Mouse (Mus musculus) liver, postnatal 0 days (tissue): ENCODE results near the gene Limd2.

ENCODE experiments used
- CTCF ChIP-seq: sonication (generic); IDR thresholded peaks from 2 replicates; pipeline ENCODE4 v1.5.1; 2016; ENCODE audit warnings: antibody characterized with exemption, low read depth
- EP300 ChIP-seq: IDR thresholded peaks from 2 replicates; pipeline ENCODE4 v1.6.1; 2016; ENCODE audit warnings: antibody characterized with exemption, low read depth, mild to moderate bottlenecking

DNA sequence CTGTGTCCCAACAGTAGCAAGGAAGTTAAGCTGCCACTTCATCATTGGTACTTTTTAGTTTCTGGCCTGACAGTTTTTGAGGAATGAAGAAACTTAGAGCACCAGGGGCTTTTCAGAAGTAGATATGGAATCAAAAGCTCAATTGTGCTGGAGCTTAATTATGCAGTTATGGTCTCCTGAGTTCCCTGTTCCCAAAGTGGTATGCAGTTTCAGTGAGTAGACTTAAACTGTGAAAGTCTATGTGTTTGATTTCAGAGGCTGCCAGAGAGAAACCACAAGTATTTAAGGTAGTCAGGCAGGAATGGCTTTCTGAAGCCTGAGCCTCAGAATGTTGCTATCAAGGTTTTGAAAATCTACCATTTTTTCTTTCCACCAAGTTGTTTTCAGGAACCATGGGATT is 49.0 kb downstream of the Limd2 start:
- TF ChIP-seq CTCF (no peak), EP300 (no peak)
